Mouse (Mus musculus) stomach, adult 2 months (tissue): ENCODE results near the gene Gm13279. TPM values are rescaled to one million over a fixed set of nuclear protein-coding genes. Genes with fewer than 3 reads are reported as not detected.

Experiments
- polyA plus RNA-seq: library from polyadenylated mRNA; depleted of rRNA; stranded (reverse); fragments of >200 nt; gene quantifications from 2 replicates; pipeline ENCODE4 v1.2.3, GENCODE M21; 2012; rRNA removed

Gene Gm13279
- polyA plus RNA-seq, 1 experiment: not detected

Other genes with a start within 250 kb of the Gm13279 start
- not detected in 2 replicates for gene Ifna15, start 239.2 kb upstream of the Gm13279 start, polyA plus RNA-seq
- gene Ifna14, start 225.6 kb upstream of the Gm13279 start, polyA plus RNA-seq: not detected in 2 replicates
- not detected in 2 replicates for gene Ifna9, start 205.0 kb upstream of the Gm13279 start, polyA plus RNA-seq
- gene Ifna12, start 194.0 kb upstream of the Gm13279 start, polyA plus RNA-seq: not detected in 2 replicates
- not detected in 2 replicates for gene C87499, start 163.0 kb upstream of the Gm13279 start, polyA plus RNA-seq
- gene Ifna13, start 152.9 kb upstream of the Gm13279 start, polyA plus RNA-seq: not detected in 2 replicates
- not detected in 2 replicates for gene Ifna16, start 120.5 kb upstream of the Gm13279 start, polyA plus RNA-seq
- not detected in 2 replicates for gene Ifna2, start 113.5 kb upstream of the Gm13279 start, polyA plus RNA-seq
- not detected in 2 replicates for gene Ifnab, start 106.0 kb upstream of the Gm13279 start, polyA plus RNA-seq
- gene Gm26566, start 75.6 kb upstream of the Gm13279 start, polyA plus RNA-seq: 0.30 TPM in 1 of 2 replicates, not detected in the other
- 3.6 and 6.2 TPM in 2 replicates for gene Klhl9, start 74.9 kb upstream of the Gm13279 start, polyA plus RNA-seq
- gene Gm13271, start 42.5 kb upstream of the Gm13279 start, polyA plus RNA-seq: not detected in 2 replicates
- not detected in 2 replicates for gene Gm13283, start 37.3 kb upstream of the Gm13279 start, polyA plus RNA-seq
- gene Gm13290, start 23.6 kb upstream of the Gm13279 start, polyA plus RNA-seq: 0.08 TPM in 1 of 2 replicates, not detected in the other
- not detected in 2 replicates for gene Gm13289, start 20.5 kb upstream of the Gm13279 start, polyA plus RNA-seq
- gene Gm13272, start 17.5 kb upstream of the Gm13279 start, polyA plus RNA-seq: not detected in 2 replicates
- not detected in 2 replicates for gene Ifnz, start 15.3 kb upstream of the Gm13279 start, polyA plus RNA-seq
- gene Gm13276, start 11.7 kb upstream of the Gm13279 start, polyA plus RNA-seq: not detected in 2 replicates
- not detected in 2 replicates for gene Gm13277, start 8.8 kb upstream of the Gm13279 start, polyA plus RNA-seq
- not detected in 2 replicates for gene Gm13278, start 5.8 kb upstream of the Gm13279 start, polyA plus RNA-seq
- gene Gm13275, start 2.9 kb upstream of the Gm13279 start, polyA plus RNA-seq: not detected in 2 replicates
- not detected in 2 replicates for gene Gm13285, start 2.3 kb downstream of the Gm13279 start, polyA plus RNA-seq
- not detected in 2 replicates for gene Gm13287, start 5.9 kb downstream of the Gm13279 start, polyA plus RNA-seq
- not detected in 2 replicates for gene Gm13288, start 8.1 kb downstream of the Gm13279 start, polyA plus RNA-seq
- gene Ifna7, start 18.8 kb downstream of the Gm13279 start, polyA plus RNA-seq: not detected in 2 replicates
- gene Ifna11, start 22.6 kb downstream of the Gm13279 start, polyA plus RNA-seq: not detected in 2 replicates
- gene Ifna6, start 30.0 kb downstream of the Gm13279 start, polyA plus RNA-seq: not detected in 2 replicates
- gene Ifna5, start 38.1 kb downstream of the Gm13279 start, polyA plus RNA-seq: not detected in 2 replicates
- not detected in 2 replicates for gene Ifna4, start 44.5 kb downstream of the Gm13279 start, polyA plus RNA-seq
- gene Ifna1, start 52.7 kb downstream of the Gm13279 start, polyA plus RNA-seq: not detected in 2 replicates
- 0.12 TPM in 1 of 2 replicates, not detected in the other for gene Ifne, start 82.8 kb downstream of the Gm13279 start, polyA plus RNA-seq